Mouse (Mus musculus): Measurements from ENCODE around the gene Tmem120a. TPM values are rescaled to one million over a fixed set of nuclear protein-coding genes. Genes with fewer than 3 reads are reported as not detected.

The Tmem120a gene
- polyA plus RNA-seq, 1 experiment from 2014 or later: 76.8 TPM

GRCm38 (mm10) chr5:135720121-135720520 is 24.1 kb downstream of the Tmem120a start:
- H3K4me3 ChIP-seq (replicated peaks; ENCODE audit: low read depth, low read length): no peak overlapping the region
- no peak overlapping the region for H3K27ac ChIP-seq (replicated peaks; ENCODE audit: low read depth, low read length)
- H3K9me3 ChIP-seq (ENCODE audit: control insufficient read depth, low read length): no peaks in the 10 kb centered on the region
- no peak overlapping the region for H3K9ac ChIP-seq (replicated peaks; ENCODE audit: low read length)
- ATAC-seq (ENCODE audit: low FRiP score, low TSS enrichment): no peak
- WGBS: 83% methylated on average over 3 of the region's 3 CpGs
- H3K36me3 ChIP-seq (ENCODE audit: control insufficient read depth, insufficient read depth, low read length): peaks cover 46% of the 10 kb centered on the region
- H3K4me1 ChIP-seq (ENCODE audit: control insufficient read depth, insufficient read depth, low read length): peaks cover 11% of the 10 kb centered on the region
- DNase-seq: no peak
- no peaks in the 10 kb centered on the region for H3K27me3 ChIP-seq (ENCODE audit: control insufficient read depth, insufficient read depth, low read length)
- H3K4me2 ChIP-seq (ENCODE audit: low read length): no peak overlapping the region

GRCm38 (mm10) chr5:135719586-135720120 is 24.6 kb downstream of the Tmem120a start:
- no peak for DNase-seq
- 89% methylated on average over 10 of the region's 10 CpGs for WGBS
- Histone ChIP-seq H3K4me1 (ENCODE audit: control insufficient read depth, insufficient read depth, low read length) (peaks cover 7% of the 10 kb centered on the region), H3K9me3 (ENCODE audit: control insufficient read depth, low read length) (no peaks in the 10 kb centered on the region), H3K36me3 (ENCODE audit: control insufficient read depth, insufficient read depth, low read length) (peaks cover 46% of the 10 kb centered on the region), H3K9ac (replicated peaks; ENCODE audit: low read length) (no peak overlapping the region), H3K4me3 (replicated peaks; ENCODE audit: low read depth, low read length) (no peak overlapping the region), H3K27me3 (ENCODE audit: control insufficient read depth, insufficient read depth, low read length) (no peaks in the 10 kb centered on the region), H3K4me2 (ENCODE audit: low read length) (no peak overlapping the region), H3K27ac (replicated peaks; ENCODE audit: low read depth, low read length) (no peak overlapping the region)
- no peak for ATAC-seq (ENCODE audit: low FRiP score, low TSS enrichment)

DNA sequence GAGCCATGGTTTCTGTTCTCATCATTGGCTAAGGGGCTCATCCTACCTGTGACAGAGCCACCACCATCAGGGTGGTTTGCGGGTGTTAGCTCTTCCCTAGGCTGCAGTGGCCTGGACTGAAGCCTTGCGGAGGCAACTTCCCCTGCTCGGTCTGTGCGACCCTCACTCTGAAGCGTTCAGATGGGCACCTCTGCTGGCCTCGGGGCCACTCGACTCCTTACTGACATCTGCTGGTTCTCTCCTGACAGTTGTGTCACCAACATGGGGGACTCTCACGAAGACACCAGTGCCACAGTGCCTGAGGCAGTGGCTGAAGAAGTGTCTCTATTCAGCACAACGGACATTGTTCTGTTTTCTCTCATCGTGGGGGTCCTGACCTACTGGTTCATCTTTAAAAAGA is 28.6 kb downstream of the Tmem120a start:
- ATAC-seq (ENCODE audit: low FRiP score, low TSS enrichment) (no peak), DNase-seq (peak; percentile 36)
- no peak overlapping the region for H3K27ac ChIP-seq (replicated peaks; ENCODE audit: low read depth, low read length)
- no peaks in the 10 kb centered on the region for H3K27me3 ChIP-seq (ENCODE audit: control insufficient read depth, insufficient read depth, low read length)
- no peak overlapping the region for H3K4me2 ChIP-seq (ENCODE audit: low read length)
- no peaks in the 10 kb centered on the region for H3K4me1 ChIP-seq (ENCODE audit: control insufficient read depth, insufficient read depth, low read length)
- no peaks in the 10 kb centered on the region for H3K9me3 ChIP-seq (ENCODE audit: control insufficient read depth, low read length)
- H3K9ac ChIP-seq (replicated peaks; ENCODE audit: low read length): no peak overlapping the region
- H3K4me3 ChIP-seq (replicated peaks; ENCODE audit: low read depth, low read length): no peak overlapping the region
- WGBS: 57% methylated on average over 10 of the region's 10 CpGs
- peaks cover 46% of the 10 kb centered on the region for H3K36me3 ChIP-seq (ENCODE audit: control insufficient read depth, insufficient read depth, low read length)

DNA sequence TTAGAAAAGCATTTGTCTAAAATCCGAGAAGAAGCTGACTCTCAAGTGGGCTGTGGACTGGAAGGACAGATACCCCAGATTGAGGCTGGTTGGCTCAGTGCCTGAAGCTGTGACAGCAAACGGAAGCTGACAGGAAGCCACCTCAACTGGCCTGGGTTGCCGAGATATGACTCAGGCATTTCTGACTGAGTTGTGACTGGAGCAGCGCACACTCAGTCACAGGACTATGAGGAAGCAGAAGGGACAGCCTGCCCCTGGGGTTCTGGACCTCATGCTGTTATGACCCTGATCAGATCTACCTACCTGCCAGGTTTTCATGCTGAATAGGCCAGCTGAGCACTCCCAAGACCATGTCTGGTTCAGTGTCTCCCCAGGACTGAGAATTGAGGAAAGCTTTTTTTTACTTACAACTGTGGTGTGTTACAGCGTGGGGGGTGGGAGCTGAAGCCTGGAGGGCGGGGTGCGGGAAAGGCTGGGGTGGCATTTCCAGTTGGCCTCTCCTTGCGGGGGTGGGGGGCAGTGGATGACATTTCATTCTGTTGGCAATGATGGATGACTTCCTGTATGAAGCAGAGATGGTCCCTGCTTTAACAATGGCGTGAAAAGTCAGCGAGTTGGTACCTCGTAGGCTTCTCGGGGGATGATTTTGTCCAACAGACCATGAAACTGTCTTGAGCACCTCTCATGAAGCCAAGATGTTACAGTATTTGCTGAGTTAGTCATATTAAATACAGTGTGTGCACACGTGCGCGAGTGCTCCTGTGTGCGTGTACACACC is 30.6 kb downstream of the Tmem120a start:
- DNase-seq: peak; percentile 13

GRCm38 (mm10) chr5:135712803-135713202 is 31.4 kb downstream of the Tmem120a start:
- Histone ChIP-seq H3K4me3 (replicated peaks; ENCODE audit: low read depth, low read length) (no peak overlapping the region), H3K27ac (replicated peaks; ENCODE audit: low read depth, low read length) (no peak overlapping the region), H3K36me3 (ENCODE audit: control insufficient read depth, insufficient read depth, low read length) (peaks cover 23% of the 10 kb centered on the region), H3K9me3 (ENCODE audit: control insufficient read depth, low read length) (no peaks in the 10 kb centered on the region), H3K27me3 (ENCODE audit: control insufficient read depth, insufficient read depth, low read length) (no peaks in the 10 kb centered on the region), H3K4me1 (ENCODE audit: control insufficient read depth, insufficient read depth, low read length) (no peaks in the 10 kb centered on the region), H3K4me2 (ENCODE audit: low read length) (no peak overlapping the region), H3K9ac (replicated peaks; ENCODE audit: low read length) (no peak overlapping the region)
- no peak for DNase-seq
- WGBS: 71% methylated on average over 4 of the region's 4 CpGs
- ATAC-seq (ENCODE audit: low FRiP score, low TSS enrichment): no peak

More for the DNA sequence above, 30.6 kb downstream of the Tmem120a start:
- Histone ChIP-seq H3K36me3 (ENCODE audit: control insufficient read depth, insufficient read depth, low read length) (peaks cover 30% of the 10 kb centered on the region), H3K4me1 (ENCODE audit: control insufficient read depth, insufficient read depth, low read length) (no peaks in the 10 kb centered on the region), H3K4me3 (replicated peaks; ENCODE audit: low read depth, low read length) (no peak overlapping the region), H3K27me3 (ENCODE audit: control insufficient read depth, insufficient read depth, low read length) (no peaks in the 10 kb centered on the region), H3K9me3 (ENCODE audit: control insufficient read depth, low read length) (no peaks in the 10 kb centered on the region), H3K9ac (replicated peaks; ENCODE audit: low read length) (no peak overlapping the region), H3K4me2 (ENCODE audit: low read length) (no peak overlapping the region), H3K27ac (replicated peaks; ENCODE audit: low read depth, low read length) (no peak overlapping the region; the same call in 1 of the 2 replicates)
- 83% methylated on average over 16 of the region's 16 CpGs for WGBS
- no peak for ATAC-seq (ENCODE audit: low FRiP score, low TSS enrichment)

GRCm38 (mm10) chr5:135711582-135712355 is 32.5 kb downstream of the Tmem120a start:
- ATAC-seq (ENCODE audit: low FRiP score, low TSS enrichment) (no peak), DNase-seq (no peak)
- no peaks in the 10 kb centered on the region for H3K4me1 ChIP-seq (ENCODE audit: control insufficient read depth, insufficient read depth, low read length)
- H3K9me3 ChIP-seq (ENCODE audit: control insufficient read depth, low read length): no peaks in the 10 kb centered on the region
- no peak overlapping the region for H3K27ac ChIP-seq (replicated peaks; ENCODE audit: low read depth, low read length)
- H3K4me2 ChIP-seq (ENCODE audit: low read length): no peak overlapping the region
- WGBS: 94% methylated on average over 13 of the region's 13 CpGs
- no peaks in the 10 kb centered on the region for H3K27me3 ChIP-seq (ENCODE audit: control insufficient read depth, insufficient read depth, low read length)
- H3K36me3 ChIP-seq (ENCODE audit: control insufficient read depth, insufficient read depth, low read length): peaks cover 18% of the 10 kb centered on the region
- no peak overlapping the region for H3K4me3 ChIP-seq (replicated peaks; ENCODE audit: low read depth, low read length)
- no peak overlapping the region for H3K9ac ChIP-seq (replicated peaks; ENCODE audit: low read length)

- 88% methylated on average over 7 of the region's 7 CpGs for WGBS
- H3K4me3 ChIP-seq (replicated peaks; ENCODE audit: low read depth, low read length): no peak overlapping the region
- H3K27ac ChIP-seq (replicated peaks; ENCODE audit: low read depth, low read length): no peak overlapping the region
- ATAC-seq (ENCODE audit: low FRiP score, low TSS enrichment): no peak
- no peaks in the 10 kb centered on the region for H3K27me3 ChIP-seq (ENCODE audit: control insufficient read depth, insufficient read depth, low read length)
- H3K36me3 ChIP-seq (ENCODE audit: control insufficient read depth, insufficient read depth, low read length): peaks cover 14% of the 10 kb centered on the region; the same call in 1 of the 2 replicates
- no peak overlapping the region for H3K9ac ChIP-seq (replicated peaks; ENCODE audit: low read length)
- DNase-seq: no peak
- no peaks in the 10 kb centered on the region for H3K9me3 ChIP-seq (ENCODE audit: control insufficient read depth, low read length)
- H3K4me1 ChIP-seq (ENCODE audit: control insufficient read depth, insufficient read depth, low read length): no peaks in the 10 kb centered on the region
- no peak overlapping the region for H3K4me2 ChIP-seq (ENCODE audit: low read length)
Measured at GRCm38 (mm10) chr5:135710599-135711214, 33.5 kb downstream of the Tmem120a start.

- H3K27me3 ChIP-seq (ENCODE audit: control insufficient read depth, insufficient read depth, low read length): no peaks in the 10 kb centered on the region
- H3K36me3 ChIP-seq (ENCODE audit: control insufficient read depth, insufficient read depth, low read length): peaks cover 11% of the 10 kb centered on the region; the same call in 1 of the 2 replicates
- no peak overlapping the region for H3K4me2 ChIP-seq (ENCODE audit: low read length)
- DNase-seq (no peak), ATAC-seq (ENCODE audit: low FRiP score, low TSS enrichment) (no peak)
- no peak overlapping the region for H3K27ac ChIP-seq (replicated peaks; ENCODE audit: low read depth, low read length)
- 97% methylated on average over 5 of the region's 5 CpGs for WGBS
- H3K4me1 ChIP-seq (ENCODE audit: control insufficient read depth, insufficient read depth, low read length): no peaks in the 10 kb centered on the region
- H3K4me3 ChIP-seq (replicated peaks; ENCODE audit: low read depth, low read length): no peak overlapping the region
- no peak overlapping the region for H3K9ac ChIP-seq (replicated peaks; ENCODE audit: low read length)
- H3K9me3 ChIP-seq (ENCODE audit: control insufficient read depth, low read length): no peaks in the 10 kb centered on the region
Measured at GRCm38 (mm10) chr5:135709716-135710115, 34.5 kb downstream of the Tmem120a start.
